Mouse (Mus musculus) E14TG2a.4 (cell line): ENCODE data around the gene Neurod6.

Experiments used
- CTCF ChIP-seq: conservative IDR thresholded peaks from 2 replicates; pipeline ENCODE4 v1.5.1; 2014; ENCODE audit warnings: low read length
- POU5F1 ChIP-seq: IDR thresholded peaks from 2 replicates; pipeline ENCODE4 v1.6.1; 2014; ENCODE audit warnings: low read length, borderline replicate concordance

GRCm38 (mm10) chr6:55646111-55646823 lies 34.8 kb downstream of the Neurod6 start:
- no peak for TF ChIP-seq CTCF
- TF ChIP-seq POU5F1, result no peak
